Mouse (Mus musculus) CH12.LX (cell line): ENCODE data around the gene Ptges3l. TPM values are rescaled to one million over a fixed set of nuclear protein-coding genes. Genes with fewer than 3 reads are reported as not detected.

ENCODE experiments used
- DNase-seq: peaks from one replicate; pipeline ENCODE4 v3.0.0-alpha.2; 2013; ENCODE audit errors: extremely low read depth
- H3K27ac ChIP-seq: 2 replicates; pipeline ENCODE4 v1.5.1; 2012; ENCODE audit warnings: low read depth, mild to moderate bottlenecking, control low read depth, moderate library complexity; ENCODE audit not compliant: insufficient read depth
- H3K27me3 ChIP-seq: replicated peaks from 2 replicates; pipeline ENCODE3; 2012; ENCODE audit warnings: inconsistent platforms
- H3K36me3 ChIP-seq, 2 experiments: replicated peaks in 1 of 2; 2 replicates each; pipeline versions ENCODE3 to v1.6.1; 2012; ENCODE audit warnings: inconsistent platforms in 1 of 2, low read length in 1 of 2, mild to moderate bottlenecking in 1 of 2, mixed read lengths in 1 of 2, moderate library complexity in 1 of 2; ENCODE audit not compliant: control insufficient read depth in 1 of 2, insufficient read depth in 1 of 2
- H3K4me1 ChIP-seq, 2 experiments: 2 replicates each; pipeline ENCODE4 v1.6.1; 2012; ENCODE audit warnings: inconsistent platforms in 1 of 2, moderate library complexity in 1 of 2; ENCODE audit not compliant: insufficient read depth in 2 of 2, control insufficient read depth in 1 of 2
- H3K4me2 ChIP-seq: 2 replicates; pipeline ENCODE4 v1.6.1; 2012; ENCODE audit warnings: low read depth, mild to moderate bottlenecking, control low read depth; ENCODE audit not compliant: poor library complexity, insufficient read depth, severe bottlenecking
- H3K4me3 ChIP-seq, 3 experiments: fragments of 150-350 bp in 1 of 3; sonication (generic) in 1 of 3; replicated peaks in 1 of 3; 2 replicates each; pipeline versions ENCODE3 to v1.5.1; 2011 to 2012; ENCODE audit warnings: low read depth in 2 of 3, low read length in 2 of 3, mild to moderate bottlenecking in 2 of 3, moderate library complexity in 2 of 3, control low read depth in 1 of 3, improper control_type of control experiment in 1 of 3, inconsistent platforms in 1 of 3, mixed read lengths in 1 of 3; ENCODE audit not compliant: poor library complexity in 1 of 3
- H3K79me2 ChIP-seq: replicated peaks from 2 replicates; pipeline ENCODE4 v1.6.1; 2012; ENCODE audit warnings: mild to moderate bottlenecking, moderate library complexity; ENCODE audit not compliant: control insufficient read depth, poor library complexity, insufficient read depth, severe bottlenecking; ENCODE audit errors: extremely low read depth
- H3K9ac ChIP-seq: 2 replicates; pipeline ENCODE4 v1.6.1; 2012; ENCODE audit warnings: low read depth, mild to moderate bottlenecking, control low read depth, moderate library complexity; ENCODE audit not compliant: insufficient read depth
- H3K9me3 ChIP-seq: replicated peaks from 2 replicates; pipeline ENCODE3; 2012; ENCODE audit warnings: low read length, inconsistent platforms, mixed read lengths
- BHLHE40 ChIP-seq: IDR thresholded peaks from 2 replicates; pipeline ENCODE4 v1.6.1; 2011; ENCODE audit warnings: mild to moderate bottlenecking, low read depth, low read length, improper control_type of control experiment
- CHD1 ChIP-seq: IDR thresholded peaks from 2 replicates; pipeline ENCODE4 v1.6.1; 2012; ENCODE audit warnings: low read depth, low read length, improper control_type of control experiment, inconsistent platforms
- E2F4 ChIP-seq: IDR thresholded peaks from 2 replicates; pipeline ENCODE4 v1.6.1; 2011; ENCODE audit warnings: low read depth, low read length, improper control_type of control experiment; ENCODE audit not compliant: insufficient replicate concordance
- ELF1 ChIP-seq: IDR thresholded peaks from 2 replicates; pipeline ENCODE4 v1.6.1; 2014; ENCODE audit warnings: low read depth, mild to moderate bottlenecking, inconsistent platforms, low read length, improper control_type of control experiment
- EP300 ChIP-seq: IDR thresholded peaks from 2 replicates; pipeline ENCODE4 v1.6.1; 2011; ENCODE audit warnings: low read length, improper control_type of control experiment
- ETS1 ChIP-seq: conservative IDR thresholded peaks from 2 replicates; pipeline ENCODE4 v1.6.1; 2012; ENCODE audit warnings: low read depth, mild to moderate bottlenecking, inconsistent platforms, low read length, improper control_type of control experiment, moderate library complexity
- GABPA ChIP-seq: IDR thresholded peaks from 2 replicates; pipeline ENCODE4 v1.6.1; 2012; ENCODE audit warnings: low read depth, low read length, improper control_type of control experiment, inconsistent platforms; ENCODE audit not compliant: insufficient replicate concordance
- HCFC1 ChIP-seq: IDR thresholded peaks from 2 replicates; pipeline ENCODE4 v1.6.1; 2012; ENCODE audit warnings: low read depth, mild to moderate bottlenecking, inconsistent platforms, low read length, improper control_type of control experiment
- IRF4 ChIP-seq: IDR thresholded peaks from 2 replicates; pipeline ENCODE4 v1.6.1; 2014; ENCODE audit warnings: low read depth, mild to moderate bottlenecking, inconsistent platforms, low read length, improper control_type of control experiment
- KAT2A ChIP-seq: IDR thresholded peaks from 2 replicates; pipeline ENCODE4 v1.6.1; 2012; ENCODE audit warnings: low read length, improper control_type of control experiment, inconsistent platforms; ENCODE audit not compliant: insufficient replicate concordance
- MAFK ChIP-seq: IDR thresholded peaks from 2 replicates; pipeline ENCODE4 v1.6.1; 2011; ENCODE audit warnings: low read length, improper control_type of control experiment; ENCODE audit not compliant: insufficient replicate concordance
- MAX ChIP-seq: IDR thresholded peaks from 2 replicates; pipeline ENCODE4 v1.6.1; 2011; ENCODE audit warnings: low read length, improper control_type of control experiment
- MAZ ChIP-seq: IDR thresholded peaks from 2 replicates; pipeline ENCODE4 v1.6.1; 2012; ENCODE audit warnings: low read depth, mild to moderate bottlenecking, inconsistent platforms, low read length, improper control_type of control experiment, moderate library complexity
- MXI1 ChIP-seq: IDR thresholded peaks from 2 replicates; pipeline ENCODE4 v1.6.1; 2011; ENCODE audit warnings: mild to moderate bottlenecking, low read depth, low read length, improper control_type of control experiment
- MYC ChIP-seq: IDR thresholded peaks from 2 replicates; pipeline ENCODE4 v1.6.1; 2011; ENCODE audit warnings: low read depth, mild to moderate bottlenecking, improper control_type of control experiment, low read length
- NELFE ChIP-seq: IDR thresholded peaks from 2 replicates; pipeline ENCODE4 v1.6.1; 2011; ENCODE audit warnings: low read depth, low read length, improper control_type of control experiment
- PAX5 ChIP-seq: IDR thresholded peaks from 2 replicates; pipeline ENCODE4 v1.6.1; 2012; ENCODE audit warnings: low read length, inconsistent platforms, mixed read lengths
- POLR2A ChIP-seq: IDR thresholded peaks from 2 replicates; pipeline ENCODE4 v1.6.1; 2011; ENCODE audit warnings: low read depth, mild to moderate bottlenecking, improper control_type of control experiment, low read length
- POLR2AphosphoS2 ChIP-seq: IDR thresholded peaks from 2 replicates; pipeline ENCODE4 v1.6.1; 2011; ENCODE audit warnings: low read depth, low read length, improper control_type of control experiment
- SIN3A ChIP-seq: IDR thresholded peaks from 2 replicates; pipeline ENCODE4 v1.6.1; 2012; ENCODE audit warnings: low read length, improper control_type of control experiment, inconsistent platforms
- TBP ChIP-seq: conservative IDR thresholded peaks from 2 replicates; pipeline ENCODE4 v1.6.1; 2011; ENCODE audit warnings: low read depth, low read length, improper control_type of control experiment
- TCF12 ChIP-seq: IDR thresholded peaks from 2 replicates; pipeline ENCODE4 v1.6.1; 2014; ENCODE audit warnings: low read depth, mild to moderate bottlenecking, inconsistent platforms, low read length, improper control_type of control experiment
- UBTF ChIP-seq: IDR thresholded peaks from 2 replicates; pipeline ENCODE4 v1.6.1; 2012; ENCODE audit warnings: low read depth, mild to moderate bottlenecking, inconsistent platforms, low read length, improper control_type of control experiment, moderate library complexity
- USF1 ChIP-seq: IDR thresholded peaks from 2 replicates; pipeline ENCODE4 v1.6.1; 2014; ENCODE audit warnings: low read depth, mild to moderate bottlenecking, inconsistent platforms, low read length, improper control_type of control experiment
- USF2 ChIP-seq: conservative IDR thresholded peaks from 2 replicates; pipeline ENCODE4 v1.6.1; 2011; ENCODE audit warnings: low read depth, low read length, improper control_type of control experiment
- ZC3H11A ChIP-seq: IDR thresholded peaks from 2 replicates; pipeline ENCODE4 v1.6.1; 2012; ENCODE audit warnings: low read depth, mild to moderate bottlenecking, inconsistent platforms, low read length, improper control_type of control experiment
- ZKSCAN1 ChIP-seq: IDR thresholded peaks from 2 replicates; pipeline ENCODE4 v1.6.1; 2012; ENCODE audit warnings: low read depth, inconsistent platforms, low read length, improper control_type of control experiment, borderline replicate concordance
- ZMIZ1 ChIP-seq: IDR thresholded peaks from 2 replicates; pipeline ENCODE4 v1.6.1; 2012; ENCODE audit warnings: low read depth, mild to moderate bottlenecking, inconsistent platforms, low read length, improper control_type of control experiment
- dilution Hi-C: fragments of 300-500 bp; cut with MboI; formaldehyde crosslinking; loops from 2 replicates; pipeline ENCODE4 v1.14.3; 2020; ENCODE audit warnings: low sequenced_read_pairs; ENCODE audit not compliant: extremely low pct_unique_long_range_greater_than_20kb, extremely low pct_ligation_motif_present
- in situ Hi-C: fragments of 300-500 bp; cut with MboI; formaldehyde crosslinking; loops from 3 replicates; pipeline ENCODE4 v1.14.3; 2019; ENCODE audit warnings: low sequenced_read_pairs, low pct_ligation_motif_present, low pct_unique_long_range_greater_than_20kb, mixed read lengths
- polyA plus RNA-seq: library from polyadenylated mRNA; unstranded; fragments of >175 nt; gene quantifications from 2 replicates; pipeline ENCODE4 v1.2.1, GENCODE M21; 2012; ENCODE audit warnings: low read depth; ENCODE audit not compliant: insufficient read length
- total RNA-seq, 2 experiments: library from RNA; depleted of rRNA; stranded (reverse); fragments of 300-350 nt in 1 of 2; fragments of >200 nt in 1 of 2; gene quantifications; 2 replicates each; pipeline ENCODE4 v1.2.3; 2012 to 2014

Ptges3l gene
- total and polyA plus RNA-seq, 3 experiments, result 1.9 to 3.0 (median 2.4) TPM

- DNase-seq, result peak; percentile 97
- Histone ChIP-seq H3K27ac (peak within 1 kb of the TSS; percentile 88), H3K9me3 (no peaks in the 10 kb centered on the region), H3K4me1 (peaks cover 12 to 62% of the 10 kb centered on the region in 2 experiments), H3K27me3 (no peaks in the 10 kb centered on the region), H3K4me2 (peak within 1 kb of the TSS; percentile 69), H3K79me2 (peaks cover 30% of the 10 kb centered on the region), H3K9ac (peak within 1 kb of the TSS; percentile 71), H3K36me3 (peaks cover 24 to 48% of the 10 kb centered on the region in 2 experiments), H3K4me3 (peak within 1 kb of the TSS; percentile 66 to 71 (median 68))
- TF ChIP-seq MYC (peak; percentile 90), USF1 (no peak), POLR2A (peak; percentile 98), ELF1 (peak; percentile 23; the same call in 1 of the 2 replicates), ZKSCAN1 (no peak), MAZ (peak; percentile 86), GABPA (no peak), TCF12 (peak; percentile 89), EP300 (no peak), USF2 (no peak), E2F4 (0 out of 2 replicates have a peak, but pooled peaks have one; percentile 18), ZMIZ1 (peak; percentile 84), MAX (peak; percentile 73; the same call in 1 of the 2 replicates), POLR2AphosphoS2 (peak; percentile 63; the same call in 1 of the 2 replicates), MAFK (0 out of 2 replicates have a peak, but pooled peaks have one; percentile 1), CHD1 (no peak; the same call in 1 of the 2 replicates), MXI1 (peak; percentile 95), UBTF (0 out of 2 replicates have a peak, but pooled peaks have one; percentile 13), SIN3A (peak; percentile 86), ETS1 (peak; percentile 80), IRF4 (peak; percentile 80), TBP (peak; percentile 92), HCFC1 (peak; percentile 41; the same call in 1 of the 2 replicates), ZC3H11A (no peak), KAT2A (0 out of 2 replicates have a peak, but pooled peaks have one; percentile 14), NELFE (peak; percentile 95), BHLHE40 (peak; percentile 70), PAX5 (no peak)
- dilution Hi-C loops (no loop called here), in situ Hi-C loops (no loop called here)
These were observed 23.2 kb upstream of the Ptges3l start, which contains the start of gene Ifi35 for GRCm38 (mm10) chr11:101448274-101448746. Gene Ifi35, plus strand, starts transcription at chr11:101448407.
